Mouse (Mus musculus): ENCODE measurements at regions not wholly inside any gene's neighbourhood (a gene's known extent, or its start where the extent isn't known, plus 50 kb on each side); places are given as distances from the start of the nearest gene placed in this dataset.
"Not testable (repeated sequence)": the region's sequence is repeated elsewhere in the genome, so short reads cannot be mapped to it uniquely, and the experiment has no call there.

DNA sequence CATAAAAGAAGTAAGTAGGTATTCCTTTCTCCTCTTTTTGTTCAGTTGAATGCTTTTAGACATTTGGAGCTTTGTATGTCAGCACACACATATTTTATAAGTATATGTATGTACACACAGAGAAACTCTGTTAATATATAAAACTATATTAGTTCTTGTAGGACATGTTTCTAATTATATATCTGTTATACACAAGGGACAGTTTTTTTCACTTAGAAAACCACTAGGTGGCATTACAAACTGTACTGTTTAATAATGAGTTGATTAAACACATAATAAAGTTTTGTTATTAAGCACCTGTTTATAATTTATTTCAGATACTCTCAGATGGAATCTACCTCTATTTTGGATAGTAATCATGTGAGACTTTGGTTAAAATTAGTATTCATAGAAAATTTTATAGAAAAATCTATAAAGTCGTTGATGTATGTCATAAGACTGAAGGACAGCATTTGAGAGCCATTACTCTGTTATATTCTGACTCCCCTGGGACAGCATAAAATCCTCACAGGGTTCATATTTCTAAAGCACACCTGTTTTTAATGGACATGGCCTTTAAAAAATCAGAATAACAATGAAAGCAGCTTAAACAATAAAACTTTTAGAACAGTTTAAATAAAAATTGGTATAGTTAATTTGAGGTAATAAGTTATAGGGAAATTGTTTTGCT is 158.4 kb upstream of the Gm21293 start:
- H3K4me3 ChIP-seq = no peak overlapping the region
- 65% methylated on average over 1 of the region's 1 CpGs for WGBS
- no peak overlapping the region for H3K27ac ChIP-seq
- no peaks in the 10 kb centered on the region for H3K9me3 ChIP-seq
- ATAC-seq (replicated peaks) = no peak
- no peak overlapping the region for H3K9ac ChIP-seq
- no peaks in the 10 kb centered on the region for H3K4me1 ChIP-seq
- H3K27me3 ChIP-seq (replicated peaks) = no peaks in the 10 kb centered on the region
- no peaks in the 10 kb centered on the region for H3K36me3 ChIP-seq (replicated peaks)
- no peak overlapping the region for H3K4me2 ChIP-seq

DNA sequence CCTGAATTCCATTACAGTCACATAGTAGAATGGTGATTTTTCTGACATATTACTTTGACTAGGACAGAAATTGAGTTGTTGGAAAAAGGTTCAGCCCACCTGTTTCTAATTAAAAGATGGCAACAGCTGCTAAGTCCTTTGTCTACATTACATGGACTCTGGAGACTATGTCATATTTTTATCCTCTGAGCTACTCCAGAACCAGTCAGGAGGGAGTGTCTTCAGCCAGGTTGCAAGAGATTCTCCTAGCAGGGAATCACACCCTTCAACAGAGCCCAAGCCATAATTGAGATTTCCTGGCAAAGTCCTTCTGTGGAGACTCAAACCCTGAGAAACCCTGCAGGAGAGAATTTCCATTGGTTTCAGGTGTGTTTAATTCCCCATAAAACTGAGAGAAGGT is 123.2 kb upstream of the Gm21293 start:
- Histone ChIP-seq H3K4me3 (no peak overlapping the region), H3K4me1 (no peaks in the 10 kb centered on the region), H3K4me2 (no peak overlapping the region), H3K36me3 (replicated peaks) (no peaks in the 10 kb centered on the region), H3K9ac (no peak overlapping the region), H3K9me3 (no peaks in the 10 kb centered on the region), H3K27me3 (replicated peaks) (no peaks in the 10 kb centered on the region), H3K27ac (no peak overlapping the region)
- ATAC-seq (replicated peaks) = no peak

DNA sequence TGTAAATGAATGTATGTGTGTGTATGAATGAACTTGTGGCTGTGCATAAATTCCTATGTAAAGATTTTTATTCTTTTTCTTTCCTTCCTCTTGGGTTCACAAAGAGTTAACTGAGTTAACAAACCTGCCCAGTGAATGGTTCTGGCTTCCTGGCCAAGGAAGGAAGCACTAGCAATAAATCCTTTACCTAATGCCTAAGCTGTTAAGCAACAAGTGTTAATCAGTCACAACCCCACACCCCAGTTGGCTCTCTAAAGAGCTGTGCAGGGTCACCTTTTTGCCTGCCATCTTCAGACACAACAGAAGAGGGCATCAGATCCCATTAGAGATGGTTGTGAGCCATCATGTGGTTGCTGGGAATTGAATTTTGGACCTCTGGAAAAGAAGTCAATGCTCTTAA is 121.2 kb upstream of the Gm21293 start:
- H3K36me3 ChIP-seq (replicated peaks) = no peaks in the 10 kb centered on the region
- no peak overlapping the region for H3K9ac ChIP-seq
- H3K4me1 ChIP-seq = no peaks in the 10 kb centered on the region
- H3K4me3 ChIP-seq = no peak overlapping the region
- H3K27me3 ChIP-seq (replicated peaks) = no peaks in the 10 kb centered on the region
- ATAC-seq (replicated peaks) = no peak
- no peak overlapping the region for H3K27ac ChIP-seq
- H3K4me2 ChIP-seq = no peak overlapping the region
- H3K9me3 ChIP-seq = no peaks in the 10 kb centered on the region

DNA sequence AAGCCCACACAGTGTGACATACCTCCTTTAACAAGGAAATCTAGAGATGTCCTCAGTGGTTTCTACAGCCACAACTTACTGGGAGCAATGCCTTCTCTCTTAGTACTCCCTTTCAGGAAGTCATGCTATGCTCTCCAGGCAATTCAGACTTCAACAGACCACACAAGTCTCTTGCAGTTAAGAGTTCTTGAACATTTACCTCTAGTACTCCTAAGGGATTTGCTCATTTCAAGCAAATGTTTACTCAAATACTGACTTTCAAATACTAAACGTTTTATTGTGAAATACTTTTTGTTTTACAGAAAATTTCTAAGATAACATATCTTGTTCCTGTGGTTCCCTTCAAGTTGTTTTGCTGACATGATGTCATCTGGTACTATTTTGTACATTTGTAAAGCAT is 114.6 kb upstream of the Gm21293 start:
- WGBS = 61% methylated on average over 1 of the region's 1 CpGs
- H3K9ac ChIP-seq = no peak overlapping the region
- no peaks in the 10 kb centered on the region for H3K4me1 ChIP-seq
- ATAC-seq (replicated peaks) = no peak
- no peaks in the 10 kb centered on the region for H3K9me3 ChIP-seq
- no peaks in the 10 kb centered on the region for H3K36me3 ChIP-seq (replicated peaks)
- H3K27me3 ChIP-seq (replicated peaks) = no peaks in the 10 kb centered on the region
- no peak overlapping the region for H3K27ac ChIP-seq
- no peak overlapping the region for H3K4me2 ChIP-seq
- H3K4me3 ChIP-seq = no peak overlapping the region

DNA sequence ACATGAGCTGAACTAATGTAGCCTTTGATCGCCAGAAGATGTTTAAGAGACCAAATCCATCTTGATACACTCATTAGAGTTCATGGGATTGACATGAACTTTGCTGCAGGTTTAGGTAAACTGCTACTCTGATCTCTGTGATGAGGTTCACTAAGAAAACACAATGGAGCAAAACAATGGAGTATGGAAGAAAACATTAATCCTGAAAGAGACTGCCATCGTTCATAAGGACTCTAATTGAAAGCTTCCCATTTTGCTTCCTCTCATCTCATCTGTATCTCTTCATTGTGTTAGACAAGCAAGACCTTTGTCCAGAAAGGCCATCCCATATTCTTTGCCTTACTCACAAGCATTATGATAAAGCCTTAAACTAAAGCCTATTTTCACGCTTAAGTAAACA is 110.0 kb upstream of the Gm21293 start:
- H3K4me2 ChIP-seq = no peak overlapping the region
- WGBS = 67% methylated on average over 3 of the region's 3 CpGs
- no peak for ATAC-seq (replicated peaks)

DNA sequence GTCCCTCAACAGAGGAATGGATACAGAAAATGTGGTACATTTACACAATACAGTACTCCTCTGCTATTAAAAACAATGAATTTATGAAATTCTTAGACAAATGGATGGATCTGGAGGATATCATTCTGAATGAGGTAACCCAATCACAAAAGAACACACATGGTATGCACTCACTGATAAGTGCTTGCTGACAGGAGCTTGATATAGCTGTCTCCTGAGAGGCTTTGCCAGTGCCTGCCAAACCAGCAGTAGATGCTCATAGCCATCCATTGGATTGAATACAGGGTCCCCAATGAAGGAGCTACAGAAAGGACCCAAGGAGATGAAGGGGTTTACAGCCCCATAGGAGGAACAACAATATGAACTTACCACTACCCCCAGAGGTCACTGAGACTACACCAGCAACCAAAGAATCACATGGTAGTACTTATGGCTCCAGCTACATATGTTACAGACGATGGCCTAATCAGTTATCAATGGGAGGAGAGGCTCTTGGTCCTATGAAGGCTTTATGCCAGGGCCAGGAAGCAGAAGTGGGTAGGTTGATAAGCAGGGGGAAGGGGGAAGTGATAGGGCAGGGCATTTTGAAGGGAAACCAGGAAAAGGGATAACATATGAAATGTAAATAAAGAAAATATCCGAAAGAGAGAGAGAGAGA is 100.9 kb upstream of the Gm21293 start:
- not testable (repeated sequence) for H3K4me3 ChIP-seq; ATAC-seq (replicated peaks); H3K4me1 ChIP-seq; H3K9me3 ChIP-seq; H3K36me3 ChIP-seq (replicated peaks); H3K27ac ChIP-seq; H3K4me2 ChIP-seq; H3K27me3 ChIP-seq (replicated peaks); H3K9ac ChIP-seq
- WGBS = 91% methylated on average over 2 of the region's 2 CpGs

More for the DNA sequence above, 110.0 kb upstream of the Gm21293 start:
- Histone ChIP-seq H3K36me3 (replicated peaks) (no peaks in the 10 kb centered on the region), H3K4me3 (no peak overlapping the region), H3K9ac (no peak overlapping the region), H3K9me3 (no peaks in the 10 kb centered on the region), H3K27ac (no peak overlapping the region), H3K27me3 (replicated peaks) (no peaks in the 10 kb centered on the region), H3K4me1 (no peaks in the 10 kb centered on the region)

DNA sequence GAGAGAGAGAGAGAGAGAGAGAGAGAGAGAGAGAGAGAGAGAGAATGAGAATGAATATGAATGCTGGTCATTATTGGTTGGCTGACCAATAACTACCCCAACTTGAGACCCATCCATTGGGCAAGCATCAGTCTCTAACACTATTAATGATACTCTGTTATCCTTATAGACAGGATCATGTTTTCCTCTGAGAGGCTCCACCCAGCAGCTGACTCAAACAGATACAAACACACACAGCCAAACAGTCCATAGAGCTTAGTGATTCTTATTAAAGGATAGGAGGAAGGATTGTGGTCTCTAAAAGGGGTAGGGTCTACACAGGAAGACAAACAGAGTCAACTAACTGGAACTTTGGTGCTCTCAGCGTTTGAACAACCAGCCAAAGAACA is 100.4 kb upstream of the Gm21293 start:
- Histone ChIP-seq H3K9ac (no peak overlapping the region), H3K27me3 (replicated peaks) (no peaks in the 10 kb centered on the region), H3K27ac (no peak overlapping the region), H3K4me3 (no peak overlapping the region), H3K36me3 (replicated peaks) (no peaks in the 10 kb centered on the region), H3K9me3 (no peaks in the 10 kb centered on the region), H3K4me1 (no peaks in the 10 kb centered on the region), H3K4me2 (no peak overlapping the region)
- ATAC-seq (replicated peaks) = no peak
- 82% methylated on average over 1 of the region's 1 CpGs for WGBS

DNA sequence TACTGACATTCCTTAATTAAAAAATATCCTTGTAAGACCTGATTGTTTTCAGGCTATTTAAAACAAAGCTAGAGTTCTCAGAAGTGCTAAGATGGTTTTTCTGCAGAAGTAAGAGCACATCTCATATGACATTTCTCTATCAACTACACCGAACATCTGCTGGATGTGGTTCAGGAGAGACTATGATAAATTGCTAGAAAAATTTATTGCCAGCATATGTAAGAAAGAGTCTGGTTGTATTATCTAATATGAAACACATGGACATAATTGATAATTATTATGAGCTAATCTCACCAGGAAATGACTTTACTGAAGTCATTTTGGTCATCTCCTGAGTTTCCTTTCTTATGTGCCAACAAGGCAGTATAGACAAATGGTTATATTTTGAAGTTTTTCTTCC is 99.2 kb upstream of the Gm21293 start:
- no peaks in the 10 kb centered on the region for H3K27me3 ChIP-seq (replicated peaks)
- no peak overlapping the region for H3K27ac ChIP-seq
- 90% methylated on average over 1 of the region's 1 CpGs for WGBS
- H3K4me2 ChIP-seq = no peak overlapping the region
- H3K9me3 ChIP-seq = no peaks in the 10 kb centered on the region
- H3K9ac ChIP-seq = no peak overlapping the region
- H3K4me1 ChIP-seq = no peaks in the 10 kb centered on the region
- no peaks in the 10 kb centered on the region for H3K36me3 ChIP-seq (replicated peaks)
- no peak overlapping the region for H3K4me3 ChIP-seq
- ATAC-seq (replicated peaks) = no peak

All from midbrain, embryonic 15.5 days (tissue).